Mouse (Mus musculus): Measurements from ENCODE around the gene Plppr1. TPM values are rescaled to one million over a fixed set of nuclear protein-coding genes. Genes with fewer than 3 reads are reported as not detected.

Plppr1 gene
- polyA plus RNA-seq, 1 experiment from 2014 or later = 41.7 TPM

GRCm38 (mm10) chr4:49179471-49180181, 120.6 kb downstream of the Plppr1 start:
- H3K27ac ChIP-seq (ENCODE audit: low read depth, low read length) = no peak overlapping the region
- H3K4me1 ChIP-seq (ENCODE audit: control insufficient read depth, insufficient read depth, low read length) = no peaks in the 10 kb centered on the region
- no peak overlapping the region for H3K4me3 ChIP-seq (ENCODE audit: low read depth, low read length)
- no peak overlapping the region for H3K9ac ChIP-seq (ENCODE audit: low read length)
- no peak for DNase-seq (ENCODE audit: low spot score)
- H3K4me2 ChIP-seq (ENCODE audit: low read length) = no peak overlapping the region
- no peaks in the 10 kb centered on the region for H3K36me3 ChIP-seq (ENCODE audit: control insufficient read depth, insufficient read depth, low read length)
- no peak for ATAC-seq
- H3K9me3 ChIP-seq (replicated peaks; ENCODE audit: control insufficient read depth, low read length) = no peaks in the 10 kb centered on the region
- 76% methylated on average over 2 of the region's 2 CpGs for WGBS
- no peaks in the 10 kb centered on the region for H3K27me3 ChIP-seq (replicated peaks; ENCODE audit: control insufficient read depth, insufficient read depth, low read length)

- Histone ChIP-seq H3K27me3 (replicated peaks; ENCODE audit: control insufficient read depth, insufficient read depth, low read length) (no peaks in the 10 kb centered on the region), H3K9ac (ENCODE audit: low read length) (no peak overlapping the region), H3K36me3 (ENCODE audit: control insufficient read depth, insufficient read depth, low read length) (no peaks in the 10 kb centered on the region), H3K27ac (ENCODE audit: low read depth, low read length) (no peak overlapping the region), H3K4me2 (ENCODE audit: low read length) (no peak overlapping the region), H3K4me3 (ENCODE audit: low read depth, low read length) (no peak overlapping the region), H3K4me1 (ENCODE audit: control insufficient read depth, insufficient read depth, low read length) (no peaks in the 10 kb centered on the region), H3K9me3 (replicated peaks; ENCODE audit: control insufficient read depth, low read length) (no peaks in the 10 kb centered on the region)
- ATAC-seq (no peak), DNase-seq (ENCODE audit: low spot score) (peak; percentile 11)
- 54% methylated on average over 3 of the region's 3 CpGs for WGBS
Measured at GRCm38 (mm10) chr4:49189991-49190526, 131.0 kb downstream of the Plppr1 start.

- WGBS = 76% methylated on average over 8 of the region's 8 CpGs
- Histone ChIP-seq H3K4me2 (ENCODE audit: low read length) (no peak overlapping the region), H3K36me3 (ENCODE audit: control insufficient read depth, insufficient read depth, low read length) (no peaks in the 10 kb centered on the region), H3K27me3 (replicated peaks; ENCODE audit: control insufficient read depth, insufficient read depth, low read length) (no peaks in the 10 kb centered on the region), H3K4me3 (ENCODE audit: low read depth, low read length) (no peak overlapping the region), H3K4me1 (ENCODE audit: control insufficient read depth, insufficient read depth, low read length) (no peaks in the 10 kb centered on the region), H3K27ac (ENCODE audit: low read depth, low read length) (no peak overlapping the region), H3K9me3 (replicated peaks; ENCODE audit: control insufficient read depth, low read length) (no peaks in the 10 kb centered on the region), H3K9ac (ENCODE audit: low read length) (no peak overlapping the region)
- DNase-seq (ENCODE audit: low spot score) (peak; percentile 51), ATAC-seq (0 out of 2 replicates have a peak, but pooled peaks have one; percentile 42)
Measured at GRCm38 (mm10) chr4:49197125-49197747, 138.2 kb downstream of the Plppr1 start.

- Histone ChIP-seq H3K4me2 (ENCODE audit: low read length) (no peak overlapping the region), H3K4me1 (ENCODE audit: control insufficient read depth, insufficient read depth, low read length) (peaks cover 4% of the 10 kb centered on the region; the same call in 1 of the 2 replicates), H3K27me3 (replicated peaks; ENCODE audit: control insufficient read depth, insufficient read depth, low read length) (no peaks in the 10 kb centered on the region), H3K36me3 (ENCODE audit: control insufficient read depth, insufficient read depth, low read length) (no peaks in the 10 kb centered on the region), H3K4me3 (ENCODE audit: low read depth, low read length) (no peak overlapping the region), H3K27ac (ENCODE audit: low read depth, low read length) (no peak overlapping the region), H3K9ac (ENCODE audit: low read length) (no peak overlapping the region), H3K9me3 (replicated peaks; ENCODE audit: control insufficient read depth, low read length) (no peaks in the 10 kb centered on the region)
- ATAC-seq = no peak
- WGBS = 93% methylated on average over 1 of the region's 1 CpGs
- DNase-seq (ENCODE audit: low spot score) = no peak
Measured at GRCm38 (mm10) chr4:49210457-49210856, 151.4 kb downstream of the Plppr1 start.

GRCm38 (mm10) chr4:49211582-49211981, 152.5 kb downstream of the Plppr1 start:
- 73% methylated on average over 5 of the region's 5 CpGs for WGBS

GRCm38 (mm10) chr4:49212616-49213544, 153.8 kb downstream of the Plppr1 start:
- ATAC-seq = peak; percentile 40; the same call in 1 of the 2 replicates
- Histone ChIP-seq H3K4me1 (ENCODE audit: control insufficient read depth, insufficient read depth, low read length) (peaks cover 4% of the 10 kb centered on the region; the same call in 1 of the 2 replicates), H3K36me3 (ENCODE audit: control insufficient read depth, insufficient read depth, low read length) (no peaks in the 10 kb centered on the region), H3K4me3 (ENCODE audit: low read depth, low read length) (no peak overlapping the region), H3K27me3 (replicated peaks; ENCODE audit: control insufficient read depth, insufficient read depth, low read length) (no peaks in the 10 kb centered on the region), H3K27ac (ENCODE audit: low read depth, low read length) (peak overlapping the region; percentile 66), H3K9me3 (replicated peaks; ENCODE audit: control insufficient read depth, low read length) (no peaks in the 10 kb centered on the region), H3K4me2 (ENCODE audit: low read length) (no peak overlapping the region), H3K9ac (ENCODE audit: low read length) (no peak overlapping the region)
- peak; percentile 54 for DNase-seq (ENCODE audit: low spot score)
- 68% methylated on average over 11 of the region's 11 CpGs for WGBS

More at GRCm38 (mm10) chr4:49211582-49211981, 152.5 kb downstream of the Plppr1 start:
- Histone ChIP-seq H3K4me3 (ENCODE audit: low read depth, low read length) (no peak overlapping the region), H3K4me2 (ENCODE audit: low read length) (no peak overlapping the region), H3K9ac (ENCODE audit: low read length) (no peak overlapping the region), H3K27ac (ENCODE audit: low read depth, low read length) (no peak overlapping the region), H3K27me3 (replicated peaks; ENCODE audit: control insufficient read depth, insufficient read depth, low read length) (no peaks in the 10 kb centered on the region), H3K4me1 (ENCODE audit: control insufficient read depth, insufficient read depth, low read length) (peaks cover 4% of the 10 kb centered on the region; the same call in 1 of the 2 replicates), H3K36me3 (ENCODE audit: control insufficient read depth, insufficient read depth, low read length) (no peaks in the 10 kb centered on the region), H3K9me3 (replicated peaks; ENCODE audit: control insufficient read depth, low read length) (no peaks in the 10 kb centered on the region)
- no peak for ATAC-seq
- DNase-seq (ENCODE audit: low spot score) = peak; percentile 27

- WGBS = 25% methylated on average over 3 of the region's 3 CpGs
- Histone ChIP-seq H3K9ac (ENCODE audit: low read length) (no peak overlapping the region), H3K9me3 (replicated peaks; ENCODE audit: control insufficient read depth, low read length) (no peaks in the 10 kb centered on the region), H3K4me1 (ENCODE audit: control insufficient read depth, insufficient read depth, low read length) (peaks cover 4% of the 10 kb centered on the region; the same call in 1 of the 2 replicates), H3K4me2 (ENCODE audit: low read length) (no peak overlapping the region), H3K36me3 (ENCODE audit: control insufficient read depth, insufficient read depth, low read length) (no peaks in the 10 kb centered on the region), H3K27ac (ENCODE audit: low read depth, low read length) (no peak overlapping the region), H3K4me3 (ENCODE audit: low read depth, low read length) (no peak overlapping the region), H3K27me3 (replicated peaks; ENCODE audit: control insufficient read depth, insufficient read depth, low read length) (no peaks in the 10 kb centered on the region)
- ATAC-seq (no peak), DNase-seq (ENCODE audit: low spot score) (peak; percentile 42)
Measured at GRCm38 (mm10) chr4:49214341-49214740, 155.3 kb downstream of the Plppr1 start.

- H3K9me3 ChIP-seq (replicated peaks; ENCODE audit: control insufficient read depth, low read length) = no peaks in the 10 kb centered on the region
- H3K27ac ChIP-seq (ENCODE audit: low read depth, low read length) = no peak overlapping the region
- no peak overlapping the region for H3K4me2 ChIP-seq (ENCODE audit: low read length)
- ATAC-seq = no peak
- H3K4me1 ChIP-seq (ENCODE audit: control insufficient read depth, insufficient read depth, low read length) = no peaks in the 10 kb centered on the region
- no peaks in the 10 kb centered on the region for H3K36me3 ChIP-seq (ENCODE audit: control insufficient read depth, insufficient read depth, low read length)
- DNase-seq (ENCODE audit: low spot score) = no peak
- 83% methylated on average over 6 of the region's 6 CpGs for WGBS
- no peaks in the 10 kb centered on the region for H3K27me3 ChIP-seq (replicated peaks; ENCODE audit: control insufficient read depth, insufficient read depth, low read length)
- no peak overlapping the region for H3K9ac ChIP-seq (ENCODE audit: low read length)
- no peak overlapping the region for H3K4me3 ChIP-seq (ENCODE audit: low read depth, low read length)
Measured at GRCm38 (mm10) chr4:49223501-49223900, 164.4 kb downstream of the Plppr1 start.
